Mouse (Mus musculus): ENCODE results near the gene Ap3d1. TPM values are rescaled to one million over a fixed set of nuclear protein-coding genes. Genes with fewer than 3 reads are reported as not detected.
A peak's percentile ranks its signal among the peaks of the same experiment; 100 is the strongest.

The Ap3d1 gene
- polyA plus RNA-seq, 1 experiment from 2014 or later: 99.5 TPM

GRCm38 (mm10) chr10:80754594-80755290, 12.7 kb upstream of the Ap3d1 start, which contains the start of gene Dot1l:
Gene Dot1l, plus strand, starts transcription at chr10:80755206.
- peak within 1 kb of the TSS; percentile 98 for H3K4me2 ChIP-seq (ENCODE audit: low read length)
- H3K4me1 ChIP-seq (ENCODE audit: control insufficient read depth, insufficient read depth, low read length): peaks cover 32% of the 10 kb centered on the region
- H3K9me3 ChIP-seq (replicated peaks; ENCODE audit: control insufficient read depth, low read length, poor library complexity, severe bottlenecking): no peaks in the 10 kb centered on the region
- H3K4me3 ChIP-seq (ENCODE audit: low read depth, low read length): peak within 1 kb of the TSS; percentile 77
- H3K27me3 ChIP-seq (ENCODE audit: control insufficient read depth, insufficient read depth, low read depth, low read length): no peaks in the 10 kb centered on the region
- ATAC-seq: peak; percentile 91
- H3K9ac ChIP-seq (ENCODE audit: low read depth, low read length): peak within 1 kb of the TSS; percentile 81
- H3K36me3 ChIP-seq (ENCODE audit: control insufficient read depth, insufficient read depth, low read length): no peaks in the 10 kb centered on the region
- WGBS: 2% methylated on average over 33 of the region's 57 CpGs
- H3K27ac ChIP-seq (ENCODE audit: low read length): peak within 1 kb of the TSS; percentile 87

GRCm38 (mm10) chr10:80752079-80752625, 10.1 kb upstream of the Ap3d1 start:
- no peaks in the 10 kb centered on the region for H3K9me3 ChIP-seq (replicated peaks; ENCODE audit: control insufficient read depth, low read length, poor library complexity, severe bottlenecking)
- no peaks in the 10 kb centered on the region; the same call in 1 of the 2 replicates for H3K27me3 ChIP-seq (ENCODE audit: control insufficient read depth, insufficient read depth, low read depth, low read length)
- H3K4me2 ChIP-seq (ENCODE audit: low read length): peak overlapping the region; percentile 8; the same call in 1 of the 2 replicates
- H3K27ac ChIP-seq (ENCODE audit: low read length): no peak overlapping the region
- no peak overlapping the region for H3K4me3 ChIP-seq (ENCODE audit: low read depth, low read length)
- H3K9ac ChIP-seq (ENCODE audit: low read depth, low read length): no peak overlapping the region
- no peak for ATAC-seq
- 5% methylated on average over 6 of the region's 6 CpGs for WGBS
- H3K4me1 ChIP-seq (ENCODE audit: control insufficient read depth, insufficient read depth, low read length): peaks cover 22% of the 10 kb centered on the region
- no peaks in the 10 kb centered on the region for H3K36me3 ChIP-seq (ENCODE audit: control insufficient read depth, insufficient read depth, low read length)

- Histone ChIP-seq H3K27me3 (ENCODE audit: control insufficient read depth, insufficient read depth, low read depth, low read length) (no peaks in the 10 kb centered on the region; the same call in 1 of the 2 replicates), H3K4me1 (ENCODE audit: control insufficient read depth, insufficient read depth, low read length) (peaks cover 13% of the 10 kb centered on the region), H3K36me3 (ENCODE audit: control insufficient read depth, insufficient read depth, low read length) (no peaks in the 10 kb centered on the region), H3K27ac (ENCODE audit: low read length) (no peak overlapping the region), H3K4me3 (ENCODE audit: low read depth, low read length) (no peak overlapping the region), H3K4me2 (ENCODE audit: low read length) (peak overlapping the region; percentile 8; the same call in 1 of the 2 replicates), H3K9ac (ENCODE audit: low read depth, low read length) (peak overlapping the region; percentile 28; the same call in 1 of the 2 replicates), H3K9me3 (replicated peaks; ENCODE audit: control insufficient read depth, low read length, poor library complexity, severe bottlenecking) (no peaks in the 10 kb centered on the region)
- WGBS: 16% methylated on average over 16 of the region's 16 CpGs
- ATAC-seq: no peak
Measured at GRCm38 (mm10) chr10:80751188-80751832, 9.2 kb upstream of the Ap3d1 start.

DNA sequence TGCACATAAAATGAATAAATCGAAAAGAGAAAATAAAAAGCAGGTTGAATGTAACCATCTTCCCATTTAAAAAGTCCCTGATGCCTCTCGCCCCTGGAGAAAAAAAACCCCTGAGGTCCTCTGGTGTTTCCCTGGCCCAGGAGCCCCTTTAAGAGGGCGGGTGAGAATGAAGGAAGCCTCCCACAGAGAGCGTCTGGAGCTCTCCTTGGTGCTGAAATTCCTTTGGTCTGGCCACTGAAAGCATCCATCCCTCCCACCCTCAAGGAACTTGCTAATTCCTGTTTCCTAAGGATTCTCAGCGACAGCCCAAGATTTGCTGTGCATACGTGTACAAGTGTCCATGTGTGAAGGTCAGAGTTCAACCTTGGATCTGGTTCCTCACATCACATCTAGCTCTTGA, 6.5 kb upstream of the Ap3d1 start:
- H3K4me2 ChIP-seq (ENCODE audit: low read length): no peak overlapping the region
- H3K9me3 ChIP-seq (replicated peaks; ENCODE audit: control insufficient read depth, low read length, poor library complexity, severe bottlenecking): no peaks in the 10 kb centered on the region
- WGBS: 16% methylated on average over 6 of the region's 6 CpGs
- H3K27ac ChIP-seq (ENCODE audit: low read length): no peak overlapping the region
- no peaks in the 10 kb centered on the region; the same call in 1 of the 2 replicates for H3K27me3 ChIP-seq (ENCODE audit: control insufficient read depth, insufficient read depth, low read depth, low read length)
- no peak overlapping the region for H3K4me3 ChIP-seq (ENCODE audit: low read depth, low read length)
- ATAC-seq: no peak
- H3K36me3 ChIP-seq (ENCODE audit: control insufficient read depth, insufficient read depth, low read length): no peaks in the 10 kb centered on the region
- H3K4me1 ChIP-seq (ENCODE audit: control insufficient read depth, insufficient read depth, low read length): peaks cover 3% of the 10 kb centered on the region
- no peak overlapping the region for H3K9ac ChIP-seq (ENCODE audit: low read depth, low read length)

- peaks cover 7% of the 10 kb centered on the region for H3K4me1 ChIP-seq (ENCODE audit: control insufficient read depth, insufficient read depth, low read length)
- H3K36me3 ChIP-seq (ENCODE audit: control insufficient read depth, insufficient read depth, low read length): no peaks in the 10 kb centered on the region
- ATAC-seq: no peak
- H3K4me2 ChIP-seq (ENCODE audit: low read length): no peak overlapping the region
- no peak overlapping the region for H3K9ac ChIP-seq (ENCODE audit: low read depth, low read length)
- whole genome bisulfite sequencing: 12% methylated on average over 3 of the region's 3 CpGs
- H3K4me3 ChIP-seq (ENCODE audit: low read depth, low read length): no peak overlapping the region
- no peaks in the 10 kb centered on the region; the same call in 1 of the 2 replicates for H3K27me3 ChIP-seq (ENCODE audit: control insufficient read depth, insufficient read depth, low read depth, low read length)
- H3K27ac ChIP-seq (ENCODE audit: low read length): no peak overlapping the region
- no peaks in the 10 kb centered on the region for H3K9me3 ChIP-seq (replicated peaks; ENCODE audit: control insufficient read depth, low read length, poor library complexity, severe bottlenecking)
Measured at GRCm38 (mm10) chr10:80747410-80747809, 5.3 kb upstream of the Ap3d1 start.

- WGBS: 41% methylated on average over 5 of the region's 5 CpGs
- Histone ChIP-seq H3K4me2 (ENCODE audit: low read length) (no peak overlapping the region), H3K27me3 (ENCODE audit: control insufficient read depth, insufficient read depth, low read depth, low read length) (no peaks in the 10 kb centered on the region; the same call in 1 of the 2 replicates), H3K4me1 (ENCODE audit: control insufficient read depth, insufficient read depth, low read length) (peaks cover 21% of the 10 kb centered on the region), H3K9ac (ENCODE audit: low read depth, low read length) (no peak overlapping the region), H3K4me3 (ENCODE audit: low read depth, low read length) (no peak overlapping the region), H3K36me3 (ENCODE audit: control insufficient read depth, insufficient read depth, low read length) (no peaks in the 10 kb centered on the region), H3K27ac (ENCODE audit: low read length) (no peak overlapping the region), H3K9me3 (replicated peaks; ENCODE audit: control insufficient read depth, low read length, poor library complexity, severe bottlenecking) (no peaks in the 10 kb centered on the region)
- ATAC-seq: no peak
Measured at GRCm38 (mm10) chr10:80744262-80744661, 2.2 kb upstream of the Ap3d1 start.

- peak overlapping the region; percentile 74 for H3K27ac ChIP-seq (ENCODE audit: low read length)
- peak overlapping the region; percentile 85 for H3K9ac ChIP-seq (ENCODE audit: low read depth, low read length)
- H3K4me1 ChIP-seq (ENCODE audit: control insufficient read depth, insufficient read depth, low read length): peaks cover 27% of the 10 kb centered on the region
- under 1% methylated on average over 46 of the region's 46 CpGs for WGBS
- no peaks in the 10 kb centered on the region for H3K9me3 ChIP-seq (replicated peaks; ENCODE audit: control insufficient read depth, low read length, poor library complexity, severe bottlenecking)
- ATAC-seq: no peak; the same call in 1 of the 2 replicates
- H3K4me3 ChIP-seq (ENCODE audit: low read depth, low read length): peak overlapping the region; percentile 49
- H3K4me2 ChIP-seq (ENCODE audit: low read length): peak overlapping the region; percentile 94
- H3K27me3 ChIP-seq (ENCODE audit: control insufficient read depth, insufficient read depth, low read depth, low read length): no peaks in the 10 kb centered on the region
- H3K36me3 ChIP-seq (ENCODE audit: control insufficient read depth, insufficient read depth, low read length): no peaks in the 10 kb centered on the region
Measured at GRCm38 (mm10) chr10:80741634-80742179, 357 bp downstream of the Ap3d1 start.

DNA sequence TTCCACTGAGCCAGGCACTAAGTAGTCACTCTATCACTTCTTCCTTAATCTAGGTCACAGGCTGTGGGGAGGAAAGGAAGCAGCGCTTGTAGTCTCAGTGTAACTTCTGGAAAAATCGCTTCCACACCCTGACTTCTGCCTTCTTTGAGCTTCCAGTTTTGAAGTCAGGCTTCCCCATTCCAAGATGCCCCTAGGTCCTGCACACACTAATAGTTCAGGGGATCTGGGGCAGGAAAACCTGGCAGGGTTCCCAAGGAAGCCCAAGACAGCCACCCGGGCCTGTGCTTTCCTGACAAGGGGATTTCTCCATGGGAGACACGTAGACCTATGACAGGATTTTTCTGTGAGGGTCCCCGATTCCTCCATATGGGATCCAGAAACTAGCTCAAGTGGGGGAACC, 918 bp downstream of the Ap3d1 start:
- no peak overlapping the region; the same call in 1 of the 2 replicates for H3K27ac ChIP-seq (ENCODE audit: low read length)
- H3K36me3 ChIP-seq (ENCODE audit: control insufficient read depth, insufficient read depth, low read length): no peaks in the 10 kb centered on the region
- ATAC-seq: no peak
- H3K4me3 ChIP-seq (ENCODE audit: low read depth, low read length): peak overlapping the region; percentile 49
- WGBS: 21% methylated on average over 5 of the region's 5 CpGs
- H3K9me3 ChIP-seq (replicated peaks; ENCODE audit: control insufficient read depth, low read length, poor library complexity, severe bottlenecking): no peaks in the 10 kb centered on the region
- no peaks in the 10 kb centered on the region for H3K27me3 ChIP-seq (ENCODE audit: control insufficient read depth, insufficient read depth, low read depth, low read length)
- H3K9ac ChIP-seq (ENCODE audit: low read depth, low read length): peak overlapping the region; percentile 85
- peaks cover 28% of the 10 kb centered on the region for H3K4me1 ChIP-seq (ENCODE audit: control insufficient read depth, insufficient read depth, low read length)
- H3K4me2 ChIP-seq (ENCODE audit: low read length): peak overlapping the region; percentile 94

Measured in midbrain, embryonic 16.5 days (tissue).